Mouse (Mus musculus): ENCODE data around the gene Epn3.

DNA sequence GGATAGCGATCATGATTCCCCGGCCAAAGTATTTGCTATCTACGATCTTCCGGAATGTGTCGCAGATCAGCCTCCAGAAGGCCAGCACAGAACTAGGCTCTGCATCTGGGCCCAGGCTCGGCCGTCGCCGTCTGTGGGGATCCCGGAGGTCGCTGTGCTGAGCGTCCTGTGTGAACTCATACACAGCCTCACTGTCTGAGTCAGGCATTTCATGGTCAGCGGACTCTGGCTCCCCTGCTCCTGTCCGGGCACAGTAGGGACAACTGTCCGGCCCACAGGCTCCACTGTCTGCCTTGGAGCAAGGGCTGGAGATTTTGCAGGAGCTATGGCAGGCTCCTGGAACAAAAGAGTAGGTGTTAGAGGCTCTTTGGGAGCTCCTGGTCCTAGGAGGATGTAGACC, 42.8 kb downstream of the Epn3 start:
- TF ChIP-seq CTCF (IDR thresholded peaks at IDR 0.05; ENCODE audit: extremely low read depth, insufficient read length, insufficient replicate concordance, low read depth, low read length) (no peak), POLR2A (IDR thresholded peaks at IDR 0.05; ENCODE audit: low read depth, low read length) (no peak)
